Mouse (Mus musculus): ENCODE measurements around the gene Gm18596. TPM values are rescaled to one million over a fixed set of nuclear protein-coding genes. Genes with fewer than 3 reads are reported as not detected.
"Not testable (repeated sequence)": the region's sequence is repeated elsewhere in the genome, so short reads cannot be mapped to it uniquely, and the experiment has no call there.

Gene Gm18596
- polyA plus RNA-seq, 1 experiment from 2014 or later = not detected

DNA sequence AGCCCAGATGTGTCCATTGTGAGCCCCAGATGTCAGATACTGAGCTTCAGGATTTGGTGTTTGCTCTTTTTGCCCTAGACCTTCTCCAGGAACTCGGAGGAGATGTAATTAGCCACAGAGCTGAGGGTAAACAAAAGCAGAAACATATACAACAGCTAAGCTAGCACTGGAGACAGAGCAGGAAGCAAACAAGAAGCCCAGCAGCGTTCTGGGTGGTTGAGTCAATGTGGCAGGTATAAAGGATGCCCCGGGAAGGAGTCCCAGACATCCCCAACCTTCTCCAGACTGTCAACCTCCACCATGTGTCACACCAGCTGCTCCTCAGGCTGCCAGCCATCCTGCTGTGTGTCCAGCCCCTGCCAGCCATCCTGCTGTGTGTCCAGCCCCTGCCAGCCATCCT lies 16.3 kb downstream of the Gm18596 start, which contains the start of gene Gm10100:
Gm10100 (plus strand) TSS at position 301 of the 400 bp plus-strand sequence.
- H3K9ac ChIP-seq (ENCODE audit: low read depth, low read length) = no peak within 1 kb of the TSS
- no peak within 1 kb of the TSS for H3K27ac ChIP-seq (replicated peaks; ENCODE audit: low read depth, low read length)
- H3K27me3 ChIP-seq (replicated peaks; ENCODE audit: control insufficient read depth, insufficient read depth, low read length) = no peaks in the 10 kb centered on the region
- DNase-seq (ENCODE audit: low spot score) (no peak), ATAC-seq (ENCODE audit: low read depth) (no peak)
- no peak within 1 kb of the TSS for H3K4me3 ChIP-seq (ENCODE audit: low read depth, low read length)
- no peak within 1 kb of the TSS for H3K4me2 ChIP-seq (ENCODE audit: low read depth, low read length)
- 31% methylated on average over 3 of the region's 3 CpGs for WGBS
- H3K36me3 ChIP-seq (ENCODE audit: control insufficient read depth, insufficient read depth, low read length) = no peaks in the 10 kb centered on the region
- H3K9me3 ChIP-seq (ENCODE audit: control insufficient read depth, low read length) = no peaks in the 10 kb centered on the region
- H3K4me1 ChIP-seq (ENCODE audit: control insufficient read depth, insufficient read depth, low read length) = no peaks in the 10 kb centered on the region

DNA sequence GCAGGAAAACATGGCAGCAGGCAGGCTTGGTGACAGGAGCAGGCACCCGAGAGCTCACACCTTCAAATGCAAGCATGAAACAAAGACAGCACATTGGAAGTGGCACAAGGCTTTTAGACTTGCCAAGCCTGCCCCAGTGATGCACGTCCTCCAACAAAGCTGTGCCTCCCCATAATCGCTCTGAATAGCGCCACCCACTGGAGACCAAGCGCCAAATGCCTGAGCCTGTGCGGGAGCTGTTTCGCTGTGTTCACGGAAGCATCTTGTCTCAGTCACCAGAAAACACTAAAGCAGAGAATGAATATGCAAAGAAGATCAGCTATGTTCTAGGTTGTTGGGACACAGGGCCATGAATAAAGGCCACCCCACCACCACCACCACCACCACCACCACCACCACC lies 17.6 kb downstream of the Gm18596 start:
- no peak overlapping the region for H3K9ac ChIP-seq (ENCODE audit: low read depth, low read length)
- H3K27me3 ChIP-seq (replicated peaks; ENCODE audit: control insufficient read depth, insufficient read depth, low read length) = no peaks in the 10 kb centered on the region
- H3K4me1 ChIP-seq (ENCODE audit: control insufficient read depth, insufficient read depth, low read length) = no peaks in the 10 kb centered on the region
- WGBS = 73% methylated on average over 8 of the region's 8 CpGs
- DNase-seq (ENCODE audit: low spot score) (no peak), ATAC-seq (ENCODE audit: low read depth) (no peak)
- H3K36me3 ChIP-seq (ENCODE audit: control insufficient read depth, insufficient read depth, low read length) = no peaks in the 10 kb centered on the region
- H3K27ac ChIP-seq (replicated peaks; ENCODE audit: low read depth, low read length) = no peak overlapping the region
- no peaks in the 10 kb centered on the region for H3K9me3 ChIP-seq (ENCODE audit: control insufficient read depth, low read length)
- no peak overlapping the region for H3K4me2 ChIP-seq (ENCODE audit: low read depth, low read length)
- no peak overlapping the region for H3K4me3 ChIP-seq (ENCODE audit: low read depth, low read length)

DNA sequence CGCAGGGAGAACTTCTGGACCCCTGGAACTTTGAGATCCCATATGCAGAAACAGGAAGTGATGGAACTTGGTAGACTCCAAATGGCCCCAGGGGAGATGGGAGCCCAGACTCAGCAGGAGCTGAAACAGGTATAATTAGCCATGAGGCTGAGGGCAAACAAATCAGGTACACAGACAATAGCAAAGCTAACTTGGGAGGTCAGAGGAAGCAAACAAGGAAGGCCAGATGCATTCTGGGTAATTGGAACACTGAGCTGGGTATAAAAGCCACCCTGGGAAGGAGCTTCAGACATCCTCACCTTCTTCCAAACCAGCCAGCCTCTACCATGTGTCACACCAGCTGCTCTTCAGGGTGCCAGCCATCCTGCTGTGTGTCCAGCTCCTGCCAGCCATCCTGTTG lies 22.1 kb downstream of the Gm18596 start, which contains the start of gene Krtap12-1:
Krtap12-1 (plus strand) TSS at position 301 of the 400 bp plus-strand sequence.
- not testable (repeated sequence) for H3K36me3 ChIP-seq (ENCODE audit: control insufficient read depth, insufficient read depth, low read length); DNase-seq (ENCODE audit: low spot score); H3K27ac ChIP-seq (replicated peaks; ENCODE audit: low read depth, low read length); H3K9ac ChIP-seq (ENCODE audit: low read depth, low read length); H3K4me3 ChIP-seq (ENCODE audit: low read depth, low read length); H3K4me1 ChIP-seq (ENCODE audit: control insufficient read depth, insufficient read depth, low read length); ATAC-seq (ENCODE audit: low read depth); H3K4me2 ChIP-seq (ENCODE audit: low read depth, low read length); H3K9me3 ChIP-seq (ENCODE audit: control insufficient read depth, low read length); H3K27me3 ChIP-seq (replicated peaks; ENCODE audit: control insufficient read depth, insufficient read depth, low read length)
- 88% methylated on average over 1 of the region's 1 CpGs for WGBS

DNA sequence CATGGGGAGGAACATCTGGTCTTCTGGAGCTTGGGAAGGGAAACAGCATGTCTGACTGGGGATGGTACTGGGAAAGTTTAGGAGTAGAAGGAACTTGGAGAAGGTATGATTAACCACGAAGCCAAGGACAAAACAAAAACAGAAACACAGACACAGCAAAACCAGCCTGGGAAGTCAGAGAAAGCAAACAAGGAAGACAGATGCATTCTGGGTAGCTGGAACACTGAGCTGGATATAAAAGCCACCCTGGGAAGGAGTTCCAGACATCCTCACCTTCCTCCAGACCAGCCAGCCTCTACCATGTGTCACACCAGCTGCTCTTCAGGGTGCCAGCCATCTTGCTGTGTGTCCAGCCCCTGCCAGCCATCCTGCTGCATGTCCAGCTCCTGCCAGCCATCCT lies 26.9 kb downstream of the Gm18596 start, which contains the start of gene Gm10142:
Gm10142 (plus strand) TSS at position 301 of the 400 bp plus-strand sequence.
- Histone ChIP-seq H3K4me2 (ENCODE audit: low read depth, low read length) (no peak within 1 kb of the TSS), H3K27me3 (replicated peaks; ENCODE audit: control insufficient read depth, insufficient read depth, low read length) (no peaks in the 10 kb centered on the region), H3K9me3 (ENCODE audit: control insufficient read depth, low read length) (peaks cover 7% of the 10 kb centered on the region; the same call in 1 of the 2 replicates), H3K4me3 (ENCODE audit: low read depth, low read length) (no peak within 1 kb of the TSS), H3K4me1 (ENCODE audit: control insufficient read depth, insufficient read depth, low read length) (no peaks in the 10 kb centered on the region), H3K36me3 (ENCODE audit: control insufficient read depth, insufficient read depth, low read length) (no peaks in the 10 kb centered on the region), H3K9ac (ENCODE audit: low read depth, low read length) (no peak within 1 kb of the TSS), H3K27ac (replicated peaks; ENCODE audit: low read depth, low read length) (no peak within 1 kb of the TSS)
- WGBS = 80% methylated on average over 1 of the region's 1 CpGs
- DNase-seq (ENCODE audit: low spot score) = no peak
- no peak for ATAC-seq (ENCODE audit: low read depth)

DNA sequence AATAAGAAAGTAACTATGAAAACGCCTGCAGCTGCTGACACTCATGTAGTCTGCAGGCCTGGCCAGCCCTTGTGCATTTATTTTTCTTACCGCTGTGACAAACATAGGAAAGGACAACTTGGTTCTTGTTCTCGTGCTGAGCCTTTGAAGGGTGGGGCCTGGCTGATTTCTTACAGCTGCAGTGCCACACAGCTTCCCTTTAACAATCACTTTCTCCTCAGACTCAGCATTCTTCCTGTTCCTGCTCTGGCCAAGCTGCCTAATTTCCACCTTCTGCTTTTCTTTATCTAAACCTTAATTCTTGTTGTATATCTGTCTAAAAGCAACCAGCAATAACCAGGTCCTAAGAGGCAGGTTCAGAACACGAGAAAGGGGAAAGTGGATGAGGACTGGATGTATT lies 28.7 kb downstream of the Gm18596 start:
- no peaks in the 10 kb centered on the region for H3K27me3 ChIP-seq (replicated peaks; ENCODE audit: control insufficient read depth, insufficient read depth, low read length)
- no peak overlapping the region for H3K9ac ChIP-seq (ENCODE audit: low read depth, low read length)
- H3K9me3 ChIP-seq (ENCODE audit: control insufficient read depth, low read length) = peaks cover 7% of the 10 kb centered on the region; the same call in 1 of the 2 replicates
- H3K36me3 ChIP-seq (ENCODE audit: control insufficient read depth, insufficient read depth, low read length) = no peaks in the 10 kb centered on the region
- WGBS = 46% methylated on average over 4 of the region's 4 CpGs
- no peak overlapping the region for H3K27ac ChIP-seq (replicated peaks; ENCODE audit: low read depth, low read length)
- ATAC-seq (ENCODE audit: low read depth) (no peak), DNase-seq (ENCODE audit: low spot score) (no peak)
- no peak overlapping the region for H3K4me2 ChIP-seq (ENCODE audit: low read depth, low read length)
- no peaks in the 10 kb centered on the region for H3K4me1 ChIP-seq (ENCODE audit: control insufficient read depth, insufficient read depth, low read length)
- no peak overlapping the region for H3K4me3 ChIP-seq (ENCODE audit: low read depth, low read length)

DNA sequence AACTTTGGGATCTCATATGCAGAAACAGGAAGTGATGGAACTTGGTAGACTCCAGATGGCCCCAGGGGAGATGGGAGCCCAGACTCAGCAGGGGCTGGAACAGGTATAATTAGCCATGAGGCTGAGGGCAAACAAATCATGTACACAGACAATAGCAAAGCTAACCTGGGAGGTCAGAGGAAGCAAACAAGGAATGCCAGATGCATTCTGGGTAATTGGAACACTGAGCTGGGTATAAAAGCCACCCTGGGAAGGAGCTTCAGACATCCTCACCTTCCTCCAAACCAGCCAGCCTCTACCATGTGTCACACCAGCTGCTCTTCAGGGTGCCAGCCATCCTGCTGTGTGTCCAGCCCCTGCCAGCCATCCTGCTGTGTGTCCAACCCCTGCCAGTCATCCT lies 31.3 kb downstream of the Gm18596 start, which contains the start of gene Gm10024:
Gm10024 (plus strand) TSS at position 301 of the 400 bp plus-strand sequence.
- not testable (repeated sequence) for H3K36me3 ChIP-seq (ENCODE audit: control insufficient read depth, insufficient read depth, low read length); ATAC-seq (ENCODE audit: low read depth); H3K4me1 ChIP-seq (ENCODE audit: control insufficient read depth, insufficient read depth, low read length); H3K27me3 ChIP-seq (replicated peaks; ENCODE audit: control insufficient read depth, insufficient read depth, low read length); H3K4me3 ChIP-seq (ENCODE audit: low read depth, low read length); H3K9ac ChIP-seq (ENCODE audit: low read depth, low read length); H3K27ac ChIP-seq (replicated peaks; ENCODE audit: low read depth, low read length); DNase-seq (ENCODE audit: low spot score); H3K4me2 ChIP-seq (ENCODE audit: low read depth, low read length)
- peaks cover 11% of the 10 kb centered on the region; the same call in 1 of the 2 replicates for H3K9me3 ChIP-seq (ENCODE audit: control insufficient read depth, low read length)

DNA sequence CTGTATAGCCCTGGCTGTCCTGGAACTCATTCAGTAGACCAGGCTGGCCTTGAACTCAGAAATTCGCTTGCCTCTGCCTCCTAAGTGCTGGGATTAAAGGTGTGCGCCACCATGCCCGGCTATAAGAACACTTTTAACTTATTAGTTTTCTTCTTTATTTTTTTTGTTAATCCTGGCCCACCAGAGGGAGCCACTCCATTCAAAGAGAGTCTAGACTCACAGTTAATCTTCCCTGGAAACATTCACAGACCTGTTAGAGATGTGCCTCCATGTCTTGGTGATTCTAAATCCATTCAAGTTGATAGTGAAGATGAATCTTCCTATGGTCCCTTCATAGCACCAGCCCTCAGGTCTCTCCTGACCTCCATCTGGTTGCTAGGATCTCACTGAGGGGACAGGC lies 32.6 kb downstream of the Gm18596 start:
- 77% methylated on average over 3 of the region's 3 CpGs for WGBS
- Histone ChIP-seq H3K27ac (replicated peaks; ENCODE audit: low read depth, low read length) (no peak overlapping the region), H3K4me2 (ENCODE audit: low read depth, low read length) (no peak overlapping the region), H3K9ac (ENCODE audit: low read depth, low read length) (no peak overlapping the region), H3K4me1 (ENCODE audit: control insufficient read depth, insufficient read depth, low read length) (no peaks in the 10 kb centered on the region), H3K27me3 (replicated peaks; ENCODE audit: control insufficient read depth, insufficient read depth, low read length) (no peaks in the 10 kb centered on the region), H3K4me3 (ENCODE audit: low read depth, low read length) (no peak overlapping the region), H3K9me3 (ENCODE audit: control insufficient read depth, low read length) (peaks cover 11% of the 10 kb centered on the region; the same call in 1 of the 2 replicates), H3K36me3 (ENCODE audit: control insufficient read depth, insufficient read depth, low read length) (no peaks in the 10 kb centered on the region)
- DNase-seq (ENCODE audit: low spot score) = no peak
- ATAC-seq (ENCODE audit: low read depth) = no peak

DNA sequence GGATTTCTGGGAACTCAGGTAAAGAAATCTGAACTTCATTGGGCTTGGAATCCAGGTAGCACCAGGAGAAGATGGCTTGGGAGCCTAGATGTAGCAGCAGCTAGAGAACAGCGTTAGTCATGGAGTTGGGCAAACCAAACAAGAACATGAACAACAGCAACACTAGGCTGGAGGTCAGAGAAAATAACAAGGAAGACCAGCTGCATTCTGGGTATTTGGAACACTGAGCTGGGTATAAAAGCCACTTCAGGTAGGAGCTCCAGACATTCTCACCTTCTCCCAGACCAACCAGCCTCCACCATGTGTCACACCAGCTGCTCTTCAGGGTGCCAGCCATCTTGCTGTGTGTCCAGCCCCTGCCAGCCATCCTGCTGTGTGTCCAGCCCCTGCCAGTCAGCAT lies 36.1 kb downstream of the Gm18596 start, which contains the start of gene Gm10272:
Gm10272 (plus strand) TSS at position 301 of the 400 bp plus-strand sequence.
- Histone ChIP-seq H3K9me3 (ENCODE audit: control insufficient read depth, low read length) (peaks cover 21% of the 10 kb centered on the region), H3K4me3 (ENCODE audit: low read depth, low read length) (no peak within 1 kb of the TSS), H3K9ac (ENCODE audit: low read depth, low read length) (no peak within 1 kb of the TSS), H3K4me1 (ENCODE audit: control insufficient read depth, insufficient read depth, low read length) (no peaks in the 10 kb centered on the region), H3K36me3 (ENCODE audit: control insufficient read depth, insufficient read depth, low read length) (no peaks in the 10 kb centered on the region), H3K4me2 (ENCODE audit: low read depth, low read length) (no peak within 1 kb of the TSS), H3K27me3 (replicated peaks; ENCODE audit: control insufficient read depth, insufficient read depth, low read length) (no peaks in the 10 kb centered on the region), H3K27ac (replicated peaks; ENCODE audit: low read depth, low read length) (no peak within 1 kb of the TSS)
- 95% methylated on average over 1 of the region's 1 CpGs for WGBS
- ATAC-seq (ENCODE audit: low read depth) (no peak), DNase-seq (ENCODE audit: low spot score) (no peak)

DNA sequence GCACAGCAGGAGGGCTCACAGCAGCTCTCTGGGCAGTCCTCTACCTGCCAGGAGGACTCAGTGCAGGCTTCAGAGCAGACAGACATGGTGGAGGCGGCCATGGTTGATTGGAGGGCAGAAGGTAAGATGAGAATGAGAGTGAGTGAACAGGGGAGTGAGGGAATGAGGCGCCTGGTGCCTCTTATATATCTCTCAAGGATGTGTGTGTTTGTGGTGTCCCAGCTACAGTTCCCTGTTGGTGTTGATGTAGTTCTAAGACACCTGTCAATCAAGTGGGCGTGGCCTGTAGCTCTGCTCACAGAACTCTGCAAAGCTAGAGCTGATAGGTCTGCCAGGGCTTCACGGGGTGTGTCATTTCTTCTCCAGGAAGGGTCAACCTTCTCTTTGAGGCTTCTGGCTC lies 45.3 kb downstream of the Gm18596 start, which contains the start of gene Gm9508:
Gm9508 (minus strand) TSS at position 101 of the 400 bp plus-strand sequence.
- no peaks in the 10 kb centered on the region for H3K36me3 ChIP-seq (ENCODE audit: control insufficient read depth, insufficient read depth, low read length)
- no peaks in the 10 kb centered on the region for H3K4me1 ChIP-seq (ENCODE audit: control insufficient read depth, insufficient read depth, low read length)
- no peak within 1 kb of the TSS for H3K4me3 ChIP-seq (ENCODE audit: low read depth, low read length)
- no peak for DNase-seq (ENCODE audit: low spot score)
- 55% methylated on average over 4 of the region's 4 CpGs for WGBS
- H3K4me2 ChIP-seq (ENCODE audit: low read depth, low read length) = no peak within 1 kb of the TSS
- H3K27ac ChIP-seq (replicated peaks; ENCODE audit: low read depth, low read length) = no peak within 1 kb of the TSS
- no peak within 1 kb of the TSS for H3K9ac ChIP-seq (ENCODE audit: low read depth, low read length)
- no peak for ATAC-seq (ENCODE audit: low read depth)
- H3K27me3 ChIP-seq (replicated peaks; ENCODE audit: control insufficient read depth, insufficient read depth, low read length) = no peaks in the 10 kb centered on the region
- H3K9me3 ChIP-seq (ENCODE audit: control insufficient read depth, low read length) = no peaks in the 10 kb centered on the region
